Mouse (Mus musculus) kidney, embryonic 16.5 days (tissue): Measurements from ENCODE around the gene Crebrf. TPM values are rescaled to one million over a fixed set of nuclear protein-coding genes. Genes with fewer than 3 reads are reported as not detected.

Experiments
- ATAC-seq: fragments of 200-750 bp; cut with Nextera tagmentation; 2 replicates; pipeline ENCODE4 v1.8.0; 2017; ENCODE audit warnings: moderate TSS enrichment; ENCODE audit not compliant: low FRiP score, low TSS enrichment
- H3K27ac ChIP-seq: fragments of 300-500 bp; sonication (generic); 2 replicates; pipeline ENCODE4 v1.5.1; 2014; ENCODE audit warnings: low read length
- H3K27me3 ChIP-seq: fragments of 300-500 bp; sonication (generic); 2 replicates; pipeline ENCODE4 v1.6.1; 2014; ENCODE audit warnings: low read length, control low read depth, mixed read lengths; ENCODE audit not compliant: insufficient read depth
- H3K36me3 ChIP-seq: fragments of 300-500 bp; sonication (generic); 2 replicates; pipeline ENCODE4 v1.6.1; 2014; ENCODE audit warnings: low read length, control low read depth, mixed read lengths; ENCODE audit not compliant: insufficient read depth
- H3K4me1 ChIP-seq: fragments of 300-500 bp; sonication (generic); 2 replicates; pipeline ENCODE4 v1.6.1; 2014; ENCODE audit warnings: low read length, control low read depth, mixed read lengths; ENCODE audit not compliant: insufficient read depth
- H3K4me2 ChIP-seq: fragments of 300-500 bp; sonication (generic); replicated peaks from 2 replicates; pipeline ENCODE4 v1.6.1; 2014; ENCODE audit warnings: low read depth, low read length
- H3K4me3 ChIP-seq: fragments of 300-500 bp; sonication (generic); 2 replicates; pipeline ENCODE4 v1.5.1; 2014; ENCODE audit warnings: mild to moderate bottlenecking, low read length
- H3K9ac ChIP-seq: fragments of 300-500 bp; sonication (generic); replicated peaks from 2 replicates; pipeline ENCODE4 v1.6.1; 2014; ENCODE audit warnings: low read length
- H3K9me3 ChIP-seq: fragments of 300-500 bp; sonication (generic); 2 replicates; pipeline ENCODE4 v1.6.1; 2016; ENCODE audit warnings: low read length, control low read depth
- WGBS: fragments of 180-500 bp; shearing (Covaris S2); extraction: QIAGEN DNeasy Blood & Tissue Kit; methylation state at CpG from one replicate; pipeline ENCODE4 v1.1.7; 2014; 5-methylcytosine and 5-hydroxymethylcytosine counted together
- polyA plus RNA-seq: library from polyadenylated mRNA; unstranded; fragments of >200 nt; fragmentation: Nextera tagmentation; extraction: Ambion mirVana; gene quantifications from 2 replicates; pipeline ENCODE4 v1.2.1, GENCODE M21; 2015

Crebrf gene
- polyA plus RNA-seq, 1 experiment from 2014 or later = 9.2 TPM

DNA sequence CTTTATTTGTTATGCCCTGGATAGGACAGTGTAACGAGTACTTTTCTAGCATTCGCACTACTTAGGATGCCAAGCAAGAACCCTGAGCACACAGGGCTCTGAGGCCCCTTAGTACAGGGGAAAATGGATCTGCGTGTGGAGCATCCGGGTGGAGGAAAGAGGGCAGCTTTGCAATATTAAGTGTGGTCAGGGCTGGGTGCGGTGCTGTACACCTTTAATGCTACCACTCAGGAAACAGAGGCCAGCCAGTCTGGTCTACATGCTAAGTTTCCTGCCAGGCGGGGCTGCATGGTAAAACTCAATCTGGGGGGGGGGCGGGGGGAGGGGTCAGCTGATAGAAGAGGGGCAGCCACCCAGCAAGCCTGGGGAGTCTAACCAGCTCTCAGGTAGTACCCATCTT lies 79.9 kb downstream of the Crebrf start:
- Histone ChIP-seq H3K4me2 (no peak overlapping the region), H3K36me3 (peaks cover 23% of the 10 kb centered on the region), H3K9me3 (no peaks in the 10 kb centered on the region), H3K4me3 (no peak overlapping the region), H3K27ac (no peak overlapping the region), H3K9ac (no peak overlapping the region), H3K27me3 (no peaks in the 10 kb centered on the region), H3K4me1 (no peaks in the 10 kb centered on the region)
- ATAC-seq = no peak
- WGBS = 76% methylated on average over 6 of the region's 7 CpGs

DNA sequence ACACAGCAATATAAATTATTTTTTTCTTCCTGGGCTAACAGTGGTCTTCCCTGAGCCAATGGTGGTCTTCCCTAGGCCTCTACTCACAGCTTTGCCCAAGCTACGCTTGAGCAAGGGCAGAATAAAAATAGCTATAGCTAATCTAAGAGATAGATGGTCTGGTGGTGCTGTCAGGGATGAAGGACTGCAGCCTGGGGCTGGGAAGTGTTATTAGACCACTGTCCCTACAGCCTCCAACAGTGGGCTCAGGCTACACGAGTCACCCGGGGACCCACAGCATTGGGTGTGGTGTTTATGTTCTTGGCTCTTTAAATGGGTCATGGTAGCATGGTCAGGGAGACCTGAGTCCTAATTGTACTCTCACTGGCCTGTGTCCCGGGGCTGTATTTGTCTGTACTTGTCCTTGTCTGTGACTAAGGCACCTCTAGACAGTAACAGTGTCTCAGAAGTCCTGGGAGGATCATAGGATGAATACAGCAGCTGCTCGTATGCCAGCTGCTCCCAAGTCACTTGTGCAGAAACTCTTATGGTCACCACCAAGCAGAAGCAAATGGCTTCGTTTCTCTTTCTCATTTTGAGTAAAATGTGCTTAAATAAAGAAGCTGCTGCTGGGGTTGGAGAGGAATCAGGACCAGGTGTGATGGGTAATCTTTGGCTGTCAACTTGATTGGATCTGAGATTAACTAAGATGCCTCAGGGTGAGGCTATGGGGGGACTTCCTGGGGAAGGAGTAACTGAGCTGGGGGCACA lies 82.1 kb downstream of the Crebrf start:
- no peaks in the 10 kb centered on the region for H3K27me3 ChIP-seq
- H3K4me1 ChIP-seq = no peaks in the 10 kb centered on the region
- no peak overlapping the region for H3K27ac ChIP-seq
- peaks cover 6% of the 10 kb centered on the region; the same call in 1 of the 2 replicates for H3K36me3 ChIP-seq
- H3K9me3 ChIP-seq = no peaks in the 10 kb centered on the region
- no peak overlapping the region for H3K4me2 ChIP-seq
- no peak overlapping the region for H3K4me3 ChIP-seq
- H3K9ac ChIP-seq = no peak overlapping the region
- 79% methylated on average over 6 of the region's 6 CpGs for WGBS
- ATAC-seq = no peak

DNA sequence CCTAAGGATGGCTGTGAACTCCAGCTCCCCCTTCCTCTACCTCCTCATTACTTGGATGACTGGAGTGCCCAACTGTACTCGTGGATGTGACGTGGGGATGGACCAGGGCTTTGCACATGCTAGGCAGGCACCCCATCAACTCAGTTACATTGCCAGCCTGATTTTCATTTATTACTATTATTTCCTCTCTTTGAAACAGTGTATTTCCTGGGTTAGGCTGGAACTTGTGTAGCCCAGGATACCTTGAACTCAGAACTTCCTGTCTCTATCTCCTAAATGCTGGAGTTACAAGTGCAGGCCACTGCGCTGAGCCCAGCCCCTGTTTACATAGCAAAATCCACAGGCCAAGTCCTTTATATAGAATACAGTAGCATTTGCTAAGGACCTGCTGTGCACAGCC lies 87.4 kb downstream of the Crebrf start:
- Histone ChIP-seq H3K4me2 (no peak overlapping the region), H3K27ac (no peak overlapping the region), H3K9ac (no peak overlapping the region), H3K4me1 (no peaks in the 10 kb centered on the region), H3K9me3 (no peaks in the 10 kb centered on the region), H3K36me3 (no peaks in the 10 kb centered on the region), H3K4me3 (no peak overlapping the region), H3K27me3 (no peaks in the 10 kb centered on the region)
- 86% methylated on average over 3 of the region's 3 CpGs for whole genome bisulfite sequencing
- no peak for ATAC-seq

DNA sequence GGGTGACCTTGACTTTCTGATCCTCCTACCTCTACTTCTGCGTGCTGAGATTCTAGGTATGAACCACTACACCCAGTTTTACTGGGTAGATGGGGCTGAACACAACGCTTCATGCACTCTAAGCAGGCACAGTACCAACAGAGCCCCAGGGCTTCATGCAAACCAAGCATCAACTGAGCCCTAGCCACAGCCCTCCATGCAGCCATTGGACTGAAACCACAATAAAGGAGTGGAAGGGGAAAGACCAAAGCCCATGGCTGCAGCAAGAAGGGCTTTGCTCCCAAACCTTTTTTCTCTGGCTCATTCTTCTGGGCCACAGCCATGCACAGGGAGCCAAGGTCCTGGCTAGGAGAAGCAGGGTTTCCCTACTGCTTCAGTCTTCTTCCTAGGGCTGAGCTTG lies 97.2 kb downstream of the Crebrf start:
- ATAC-seq = no peak
- H3K4me3 ChIP-seq = no peak overlapping the region
- H3K4me1 ChIP-seq = no peaks in the 10 kb centered on the region
- 59% methylated on average over 2 of the region's 2 CpGs for WGBS
- no peaks in the 10 kb centered on the region for H3K9me3 ChIP-seq
- H3K36me3 ChIP-seq = no peaks in the 10 kb centered on the region
- H3K27me3 ChIP-seq = no peaks in the 10 kb centered on the region
- H3K4me2 ChIP-seq = no peak overlapping the region
- no peak overlapping the region for H3K27ac ChIP-seq
- no peak overlapping the region for H3K9ac ChIP-seq

DNA sequence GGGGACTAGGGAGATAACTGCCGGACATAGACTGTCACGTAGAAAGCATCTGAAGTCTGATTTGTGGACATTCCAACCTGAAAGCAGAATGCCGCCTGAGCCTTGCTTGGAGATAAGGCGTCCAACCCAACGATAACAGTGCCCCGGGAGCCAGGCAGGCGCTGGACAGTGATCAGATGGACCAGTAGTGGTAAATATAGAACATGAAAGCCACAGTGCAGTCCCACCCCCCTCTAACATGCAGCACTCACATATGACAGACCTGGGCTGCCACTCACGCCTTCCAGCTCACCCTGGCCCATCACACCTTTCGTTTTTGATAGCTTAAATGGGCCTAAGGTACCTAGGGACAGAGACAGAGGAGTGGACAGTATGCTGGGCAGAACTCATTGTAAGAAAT lies 98.0 kb downstream of the Crebrf start:
- H3K4me1 ChIP-seq = no peaks in the 10 kb centered on the region
- no peak for ATAC-seq
- no peaks in the 10 kb centered on the region for H3K27me3 ChIP-seq
- WGBS = 80% methylated on average over 9 of the region's 9 CpGs
- H3K9ac ChIP-seq = no peak overlapping the region
- no peak overlapping the region for H3K4me2 ChIP-seq
- H3K36me3 ChIP-seq = no peaks in the 10 kb centered on the region
- no peak overlapping the region for H3K4me3 ChIP-seq
- no peaks in the 10 kb centered on the region for H3K9me3 ChIP-seq
- H3K27ac ChIP-seq = no peak overlapping the region

DNA sequence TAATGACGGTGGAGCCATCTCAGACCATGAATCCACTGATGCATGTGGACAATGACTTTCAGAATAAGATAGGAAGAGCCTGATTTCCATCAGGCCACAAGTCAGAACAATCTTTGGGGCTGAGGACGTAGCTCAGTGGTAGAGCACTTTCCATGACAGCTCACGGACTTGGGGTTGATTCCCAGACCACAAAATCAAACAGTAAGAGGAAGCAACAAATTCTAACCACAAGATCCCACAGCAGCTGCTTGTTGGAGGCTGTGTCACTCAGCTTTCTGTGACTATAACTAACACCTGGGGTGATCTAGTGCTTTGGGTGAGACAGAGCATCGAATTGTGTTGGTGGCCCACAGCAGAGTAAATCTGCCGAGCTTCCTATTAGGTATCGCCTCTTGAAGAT lies 101.4 kb downstream of the Crebrf start:
- no peak overlapping the region for H3K9ac ChIP-seq
- peaks cover 4% of the 10 kb centered on the region; the same call in 1 of the 2 replicates for H3K27me3 ChIP-seq
- no peak overlapping the region for H3K27ac ChIP-seq
- H3K4me2 ChIP-seq = no peak overlapping the region
- H3K4me3 ChIP-seq = no peak overlapping the region
- no peaks in the 10 kb centered on the region for H3K9me3 ChIP-seq
- WGBS = 79% methylated on average over 6 of the region's 6 CpGs
- H3K4me1 ChIP-seq = no peaks in the 10 kb centered on the region
- ATAC-seq = no peak
- no peaks in the 10 kb centered on the region for H3K36me3 ChIP-seq

DNA sequence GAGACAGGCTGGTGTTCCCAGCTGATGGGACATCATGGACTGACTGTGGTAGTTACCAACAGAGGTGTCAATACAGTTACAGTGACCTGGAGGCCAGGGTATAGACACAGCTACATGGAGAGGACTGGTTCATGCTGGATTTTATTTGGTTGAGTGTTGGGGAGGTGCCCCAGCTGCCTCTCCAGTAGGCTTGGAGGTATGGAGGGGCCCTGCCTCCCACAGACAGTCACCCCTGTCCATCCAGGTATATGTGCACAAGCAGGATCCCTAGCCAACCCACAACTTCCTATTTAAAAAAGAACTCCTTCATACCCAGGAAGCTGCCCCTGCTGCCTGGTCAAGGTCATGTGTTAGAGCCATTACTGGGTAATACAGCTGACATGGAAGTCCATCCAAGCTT lies 102.3 kb downstream of the Crebrf start:
- Histone ChIP-seq H3K4me1 (no peaks in the 10 kb centered on the region), H3K9ac (no peak overlapping the region), H3K36me3 (no peaks in the 10 kb centered on the region), H3K4me2 (no peak overlapping the region), H3K4me3 (no peak overlapping the region), H3K9me3 (no peaks in the 10 kb centered on the region), H3K27ac (no peak overlapping the region), H3K27me3 (peaks cover 4% of the 10 kb centered on the region; the same call in 1 of the 2 replicates)
- no peak for ATAC-seq

DNA sequence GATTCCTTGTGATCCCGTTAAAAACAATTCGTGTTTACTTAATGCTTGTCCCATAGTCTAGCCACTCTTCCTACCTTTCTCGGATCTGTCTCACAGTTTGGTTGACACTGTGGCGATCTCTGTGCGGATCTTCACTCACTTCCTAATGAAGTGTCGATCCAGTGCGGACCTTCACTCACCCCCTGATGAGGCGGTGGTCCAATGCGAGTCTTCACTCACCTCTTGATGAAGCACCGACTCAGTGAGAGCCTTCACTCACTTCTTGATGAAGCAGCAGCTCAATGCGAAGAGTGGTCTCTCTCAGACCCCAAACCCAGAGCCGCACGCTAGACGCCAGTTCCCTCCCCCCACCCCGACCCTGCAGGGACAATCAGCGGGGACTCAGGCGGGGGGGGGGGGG lies 110.7 kb downstream of the Crebrf start:
- Histone ChIP-seq H3K4me1 (no peaks in the 10 kb centered on the region), H3K36me3 (no peaks in the 10 kb centered on the region), H3K4me2 (no peak overlapping the region), H3K27me3 (peaks cover 11% of the 10 kb centered on the region; the same call in 1 of the 2 replicates), H3K9me3 (peaks cover 6% of the 10 kb centered on the region; the same call in 1 of the 2 replicates), H3K4me3 (no peak overlapping the region), H3K27ac (no peak overlapping the region), H3K9ac (no peak overlapping the region)
- ATAC-seq = no peak
- WGBS = 81% methylated on average over 15 of the region's 17 CpGs

Other genes starting within 250 kb of the Crebrf start
- 131 and 141 TPM in 2 replicates for gene Ergic1, start 154.2 kb upstream of the Crebrf start, polyA plus RNA-seq
- gene Dusp1, start 153.5 kb upstream of the Crebrf start, polyA plus RNA-seq = 26.8 and 28.3 TPM in 2 replicates
- 251 and 271 TPM in 2 replicates for gene Atp6v0e, start 52.4 kb upstream of the Crebrf start, polyA plus RNA-seq
- 53.1 and 57.4 TPM in 2 replicates for gene Bnip1, start 65.4 kb downstream of the Crebrf start, polyA plus RNA-seq
- not detected in 2 replicates for gene Nkx2-5, start 129.4 kb downstream of the Crebrf start, polyA plus RNA-seq
- gene Kifc5b, start 201.4 kb downstream of the Crebrf start, polyA plus RNA-seq = 8.2 and 10.8 TPM in 2 replicates
- gene Phf1, start 217.4 kb downstream of the Crebrf start, polyA plus RNA-seq = 9.3 and 9.4 TPM in 2 replicates
- 187 and 203 TPM in 2 replicates for gene Cuta, start 223.9 kb downstream of the Crebrf start, polyA plus RNA-seq
- gene Syngap1, start 225.6 kb downstream of the Crebrf start, polyA plus RNA-seq = 1.1 and 2.2 TPM in 2 replicates